Mouse (Mus musculus) B cell, adult 2 months (primary cell): ENCODE data around the gene Rbak.
A peak's percentile ranks its signal among the peaks of the same experiment; 100 is the strongest.
"Not testable (repeated sequence)": the region's sequence is repeated elsewhere in the genome, so short reads cannot be mapped to it uniquely, and the experiment has no call there.

Experiments used
- DNase-seq, 2 experiments: peaks; one replicate each; pipeline ENCODE4 v3.0.0; 2022

Rbak gene

GRCm38 (mm10) chr5:143180255-143181076 is at the start of gene Rbak, which contains the start of gene Spdye4b:
Gene Rbak (minus strand): TSS chr5:143180775.
Gene Spdye4b (plus strand): TSS chr5:143181017.
- DNase-seq: peak; percentile 73 to 74

DNA sequence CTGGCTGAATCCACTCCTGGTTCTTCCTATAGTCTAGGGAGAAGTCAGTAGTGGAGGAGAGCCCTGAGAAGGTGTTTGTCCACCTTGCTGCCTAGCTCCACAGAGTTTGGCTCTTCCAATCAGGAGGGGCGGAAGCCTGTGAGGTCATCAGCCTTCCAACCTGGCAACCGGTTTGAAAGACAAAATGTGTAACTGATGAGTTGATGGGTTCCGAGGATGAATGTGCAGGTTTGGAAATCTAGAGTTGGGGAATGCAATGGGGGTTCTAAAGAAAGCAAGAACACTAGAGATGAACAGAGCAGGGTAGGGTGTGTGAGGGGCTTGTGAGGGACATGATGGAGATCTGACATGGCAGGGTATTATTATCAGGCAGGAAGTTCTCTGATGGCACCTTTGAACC is 46.2 kb upstream of the Rbak start, which contains the start of gene Spdye4a:
Gene Spdye4a, minus strand, starts transcription at position 101 of the 400 bp plus-strand sequence.
- DNase-seq: no peak

DNA sequence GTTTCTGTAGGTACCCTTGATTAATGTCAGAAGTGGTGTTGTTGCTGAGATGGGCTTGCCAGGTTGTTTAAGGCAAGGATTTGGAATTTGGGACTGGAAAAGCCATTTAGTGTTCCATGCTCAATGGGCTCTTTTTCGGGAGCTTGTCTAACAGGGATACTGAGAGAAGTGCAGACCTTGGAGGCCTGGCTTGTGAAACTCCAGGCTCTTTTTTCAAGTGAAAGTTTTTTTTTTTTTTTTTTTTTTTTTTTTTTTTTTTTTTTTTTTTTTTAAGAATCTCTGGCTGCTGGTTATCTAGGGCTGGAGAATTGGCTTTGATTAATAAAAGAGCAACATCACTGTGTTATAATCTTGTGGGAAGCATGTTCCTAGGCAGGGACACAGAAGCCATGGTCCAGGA is 41.7 kb upstream of the Rbak start:
- DNase-seq: no peak

DNA sequence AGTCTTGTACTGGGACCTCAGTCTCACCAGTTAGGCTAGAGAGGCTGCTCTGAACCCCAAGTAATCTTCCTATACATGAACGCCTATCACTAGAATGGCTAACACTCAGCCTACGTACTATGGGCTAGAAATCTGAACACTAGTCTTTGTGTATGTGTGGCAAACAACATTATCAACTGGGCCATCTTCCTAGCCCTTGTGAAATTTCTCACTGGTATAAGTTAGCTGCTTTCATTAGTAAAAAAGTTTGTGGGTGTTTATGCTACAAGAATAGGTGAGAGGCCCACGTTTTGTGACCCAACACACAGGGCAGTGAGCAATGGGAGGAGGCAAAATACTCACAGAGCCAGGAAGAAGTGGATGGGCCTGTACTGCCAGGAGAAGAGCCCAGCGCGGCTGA is 40.4 kb upstream of the Rbak start:
- DNase-seq: no peak

- no peak for DNase-seq
Observed at GRCm38 (mm10) chr5:143213832-143214231, 33.3 kb upstream of the Rbak start.

- DNase-seq: peak; percentile 13
Observed at GRCm38 (mm10) chr5:143205015-143205414, 24.4 kb upstream of the Rbak start.

- no peak for DNase-seq
Observed at GRCm38 (mm10) chr5:143196506-143196905, 15.9 kb upstream of the Rbak start.

DNA sequence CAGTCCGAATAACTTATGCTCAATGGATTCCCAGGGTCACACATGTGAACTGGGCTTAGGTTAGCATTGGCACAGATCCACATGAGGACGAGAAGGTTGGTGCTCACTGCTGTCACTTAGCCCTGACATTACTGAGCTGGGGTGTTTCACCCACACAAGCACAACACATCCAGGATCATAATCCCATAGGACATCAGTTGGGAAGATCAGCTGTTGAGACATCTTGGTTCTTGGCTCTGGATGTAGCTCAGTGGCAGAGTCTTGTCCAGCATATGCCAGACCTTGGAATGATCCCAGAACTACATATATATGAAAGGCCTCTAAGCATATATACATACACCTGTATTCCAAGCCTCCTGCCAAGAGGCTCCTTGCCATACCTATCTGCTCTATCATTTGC is 14.6 kb upstream of the Rbak start:
- no peak for DNase-seq

DNA sequence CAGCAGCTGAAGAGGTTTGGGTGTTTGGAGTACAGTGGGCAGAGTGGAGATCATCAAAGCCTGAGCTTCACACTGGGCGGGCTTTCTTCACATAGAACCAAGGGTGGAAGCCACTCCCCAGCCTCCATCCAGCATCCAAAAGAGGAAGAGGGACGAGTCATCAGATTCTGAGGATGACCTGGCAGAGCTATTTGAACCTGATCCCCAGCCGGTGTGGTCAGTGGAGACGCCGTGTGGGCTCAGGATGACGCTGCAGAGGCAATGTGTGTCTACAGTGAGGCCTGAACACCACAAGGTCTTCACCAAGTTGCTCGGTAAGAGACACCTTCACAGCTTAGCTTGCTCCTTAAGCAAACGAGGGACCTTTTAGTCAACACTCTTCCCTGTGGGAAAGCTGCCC is 14.2 kb upstream of the Rbak start:
- not testable (repeated sequence) for DNase-seq

DNA sequence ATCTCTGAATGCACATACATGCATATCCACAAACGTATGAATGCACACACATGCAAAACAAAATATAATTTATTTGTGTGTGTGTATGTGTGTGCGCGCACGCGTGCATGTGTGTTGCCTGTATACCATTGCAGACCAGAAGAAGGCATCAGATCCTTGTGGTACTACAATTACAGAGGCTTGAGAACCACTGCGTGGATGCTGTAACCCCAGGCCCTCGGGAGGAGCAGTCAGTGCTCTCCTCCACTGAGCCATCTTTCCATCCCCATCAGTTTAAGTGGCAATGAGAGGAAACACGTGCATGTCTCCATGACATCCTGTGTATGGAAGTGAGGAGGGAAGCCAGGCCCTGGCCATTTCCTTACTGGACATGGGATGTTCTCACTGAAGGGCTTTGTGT is 12.2 kb upstream of the Rbak start:
- DNase-seq: no peak

- not testable (repeated sequence) for DNase-seq
Observed at GRCm38 (mm10) chr5:143188014-143188413, 7.4 kb upstream of the Rbak start.

GRCm38 (mm10) chr5:143179179-143179578 is 1.4 kb downstream of the Rbak start:
- DNase-seq: peak; percentile 32 to 39

GRCm38 (mm10) chr5:143177541-143178200 is 2.9 kb downstream of the Rbak start:
- peak; percentile 25 to 30 for DNase-seq

- DNase-seq: no peak
Observed at GRCm38 (mm10) chr5:143175970-143176369, 4.6 kb downstream of the Rbak start.

GRCm38 (mm10) chr5:143165508-143166070 is 15.0 kb downstream of the Rbak start:
- DNase-seq: peak; percentile 53 to 61

DNA sequence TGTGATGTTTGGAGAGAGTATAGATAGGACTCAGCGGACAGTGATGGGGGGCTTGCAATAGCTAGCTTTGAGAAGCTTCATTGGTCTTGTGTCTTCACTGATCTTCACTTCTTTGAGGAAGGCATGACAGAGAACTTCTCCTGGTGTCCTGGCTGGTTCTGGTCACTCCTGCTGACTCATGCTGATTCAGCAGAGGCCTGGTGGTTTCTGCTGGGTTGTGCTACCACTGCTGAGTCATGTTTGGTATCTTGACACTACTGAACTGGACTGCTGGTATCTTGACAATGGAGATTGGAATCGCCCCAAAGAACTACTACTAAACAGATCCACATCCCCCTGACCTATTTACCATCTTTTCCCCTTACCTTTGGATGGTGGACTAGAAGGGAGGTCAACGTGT is 25.0 kb downstream of the Rbak start:
- no peak for DNase-seq

DNA sequence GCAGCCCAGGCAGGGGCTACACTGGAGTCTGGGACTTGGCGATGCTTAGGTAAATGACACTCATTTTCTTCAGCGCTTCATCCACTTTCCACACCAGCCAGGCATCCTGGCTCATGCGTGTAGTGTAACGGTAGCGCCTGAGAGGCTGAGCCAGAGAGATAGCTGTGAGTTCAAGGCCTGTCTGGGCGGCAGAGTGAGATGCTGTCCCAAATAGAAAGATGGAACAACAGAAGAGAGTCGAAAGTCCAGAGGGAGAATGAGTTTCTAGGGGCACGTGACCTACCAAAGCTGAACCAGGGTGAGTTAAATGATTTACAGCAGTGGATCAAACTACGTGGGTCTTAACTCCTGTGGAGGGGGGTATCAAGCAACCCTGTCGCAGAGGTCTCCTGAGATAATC is 26.8 kb downstream of the Rbak start:
- DNase-seq: no peak

- DNase-seq: no peak
Observed at GRCm38 (mm10) chr5:143150044-143150443, 30.5 kb downstream of the Rbak start.

- no peak for DNase-seq
Observed at GRCm38 (mm10) chr5:143149536-143149935, 31.0 kb downstream of the Rbak start.

DNA sequence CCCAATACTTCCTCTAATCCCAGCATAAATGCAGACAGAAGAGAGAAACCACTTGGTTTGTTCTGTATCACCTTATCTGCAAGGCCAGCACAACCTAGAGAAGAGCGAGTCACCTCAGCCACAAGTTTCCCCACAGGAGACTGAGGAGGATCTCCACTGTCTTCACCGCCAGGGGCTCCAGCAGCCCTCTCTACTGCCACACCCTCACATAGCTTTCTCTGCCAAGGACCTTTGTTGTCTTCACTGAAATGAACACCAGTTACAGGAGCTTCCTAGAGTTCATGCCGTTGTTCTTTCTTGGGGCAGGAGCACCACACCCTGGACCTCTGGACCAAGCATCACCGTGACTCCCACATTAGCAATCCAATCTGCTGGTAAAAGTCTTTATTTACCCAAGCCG is 31.9 kb downstream of the Rbak start:
- DNase-seq: no peak

DNA sequence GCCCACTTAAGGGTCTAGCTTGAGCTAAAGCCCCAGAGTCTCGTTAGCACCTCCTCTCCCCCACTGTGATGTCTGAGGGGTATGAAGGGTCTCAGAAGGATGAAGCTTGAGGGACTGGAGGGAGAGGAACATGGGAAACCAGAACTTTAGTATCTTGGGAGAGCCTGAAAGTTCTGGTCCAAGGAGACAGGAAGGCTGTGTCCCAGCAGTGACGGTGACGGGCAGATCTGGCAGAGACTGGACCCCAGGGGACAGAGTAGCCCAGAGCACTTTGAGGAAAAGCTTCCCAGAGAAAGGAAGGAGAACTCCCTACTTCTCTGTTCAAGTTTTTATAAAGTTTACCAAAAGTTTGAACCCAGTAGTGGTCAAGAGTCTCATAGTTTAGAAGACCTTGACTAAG is 33.1 kb downstream of the Rbak start, which contains the start of gene Olfr718-ps1:
Gene Olfr718-ps1, minus strand, starts transcription at position 101 of the 400 bp plus-strand sequence.
- no peak for DNase-seq

DNA sequence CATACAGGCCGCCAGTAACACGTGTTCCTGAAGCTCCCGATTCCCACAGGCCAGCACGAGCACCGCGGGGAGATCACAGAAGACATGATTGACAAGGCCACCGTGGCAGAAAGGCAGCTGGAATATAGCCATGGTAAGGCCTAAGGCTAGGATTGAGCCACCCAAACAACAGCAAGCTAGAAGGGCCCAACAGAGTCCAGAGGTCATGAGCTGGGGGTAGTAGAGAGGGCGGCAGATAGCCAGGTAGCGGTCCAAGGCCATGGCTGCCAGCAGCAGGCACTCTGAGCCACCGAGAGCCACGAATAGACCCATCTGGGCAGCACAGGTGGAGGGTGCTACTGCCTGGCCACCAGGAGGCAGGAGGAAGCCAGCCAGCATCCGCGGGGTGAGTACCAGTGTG is 43.0 kb downstream of the Rbak start:
- DNase-seq: no peak

DNA sequence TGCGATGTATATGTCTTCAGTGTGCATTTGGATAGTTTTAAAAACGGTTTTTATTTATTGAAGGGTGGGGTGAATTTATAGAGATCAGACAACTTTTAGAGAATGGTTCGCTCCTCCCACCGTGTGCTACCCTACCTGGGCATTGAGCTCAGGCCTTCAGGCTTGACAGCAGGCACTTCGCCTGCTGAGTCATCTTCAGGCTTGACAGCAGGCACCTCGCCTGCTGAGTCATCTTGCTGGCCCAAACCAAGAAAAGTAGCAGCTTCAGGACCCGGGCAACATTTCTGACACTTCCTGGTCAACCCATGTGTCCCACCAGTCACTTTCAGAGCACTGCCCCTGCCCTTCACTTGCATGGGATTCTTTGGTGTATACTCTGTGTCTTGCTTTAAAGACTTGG is 45.5 kb downstream of the Rbak start:
- DNase-seq: no peak
